Mouse (Mus musculus) embryonic facial prominence, embryonic 14.5 days (tissue): ENCODE measurements around the gene Pipox. TPM values are rescaled to one million over a fixed set of nuclear protein-coding genes. Genes with fewer than 3 reads are reported as not detected.

Experiments
- ATAC-seq: fragments of 200-750 bp; cut with Nextera tagmentation; 2 replicates; pipeline ENCODE4 v1.8.0; 2017; ENCODE audit warnings: low read depth, moderate number of reproducible peaks, moderate TSS enrichment
- DNase-seq: peaks from one replicate; pipeline ENCODE4 v3.0.0-alpha.2; 2015; ENCODE audit warnings: low spot score
- H3K27ac ChIP-seq: fragments of 300-500 bp; sonication (generic); replicated peaks from 2 replicates; pipeline ENCODE4 v1.5.1; 2014; ENCODE audit warnings: low read depth, mild to moderate bottlenecking, low read length, moderate library complexity
- H3K27me3 ChIP-seq: fragments of 300-500 bp; sonication (generic); replicated peaks from 2 replicates; pipeline ENCODE4 v1.6.1; 2014; ENCODE audit warnings: low read length; ENCODE audit not compliant: control insufficient read depth, insufficient read depth
- H3K36me3 ChIP-seq: fragments of 300-500 bp; sonication (generic); 2 replicates; pipeline ENCODE4 v1.6.1; 2014; ENCODE audit warnings: low read length, mixed read lengths; ENCODE audit not compliant: control insufficient read depth, insufficient read depth
- H3K4me1 ChIP-seq: fragments of 300-500 bp; sonication (generic); 2 replicates; pipeline ENCODE4 v1.6.1; 2014; ENCODE audit warnings: antibody characterized with exemption, low read length; ENCODE audit not compliant: control insufficient read depth, insufficient read depth
- H3K4me2 ChIP-seq: fragments of 300-500 bp; sonication (generic); 2 replicates; pipeline ENCODE4 v1.6.1; 2014; ENCODE audit warnings: low read depth, mild to moderate bottlenecking, low read length, moderate library complexity, mixed read lengths
- H3K4me3 ChIP-seq: fragments of 300-500 bp; sonication (generic); 2 replicates; pipeline ENCODE4 v1.5.1; 2014; ENCODE audit warnings: low read depth, mild to moderate bottlenecking, low read length
- H3K9ac ChIP-seq: fragments of 300-500 bp; sonication (generic); 2 replicates; pipeline ENCODE4 v1.6.1; 2014; ENCODE audit warnings: low read depth, mild to moderate bottlenecking, low read length, moderate library complexity, mixed read lengths
- H3K9me3 ChIP-seq: fragments of 300-500 bp; sonication (generic); 2 replicates; pipeline ENCODE4 v1.6.1; 2016; ENCODE audit warnings: low read length; ENCODE audit not compliant: control insufficient read depth
- WGBS: fragments of 180-500 bp; shearing (Covaris S2); extraction: QIAGEN DNeasy Blood & Tissue Kit; methylation state at CpG from one replicate; pipeline ENCODE4 v1.1.7; 2014; 5-methylcytosine and 5-hydroxymethylcytosine counted together
- polyA plus RNA-seq: library from polyadenylated mRNA; unstranded; fragments of >200 nt; fragmentation: Nextera tagmentation; extraction: Ambion mirVana; gene quantifications from 2 replicates; pipeline ENCODE4 v1.2.1, GENCODE M21; 2014

Gene Pipox
- polyA plus RNA-seq, 1 experiment from 2014 or later: 1.8 TPM

- peak; percentile 30; the same call in 1 of the 2 replicates for ATAC-seq
- H3K36me3 ChIP-seq: no peaks in the 10 kb centered on the region
- no peak for DNase-seq
- H3K9ac ChIP-seq: no peak overlapping the region
- no peak overlapping the region for H3K4me3 ChIP-seq
- no peak overlapping the region for H3K4me2 ChIP-seq
- H3K27ac ChIP-seq: no peak overlapping the region
- WGBS: 23% methylated on average over 4 of the region's 4 CpGs
- H3K27me3 ChIP-seq: no peaks in the 10 kb centered on the region
- H3K4me1 ChIP-seq: peaks cover 32% of the 10 kb centered on the region
- H3K9me3 ChIP-seq: no peaks in the 10 kb centered on the region
These were observed 22.5 kb downstream of the Pipox start for GRCm38 (mm10) chr11:77871436-77871835.

DNA sequence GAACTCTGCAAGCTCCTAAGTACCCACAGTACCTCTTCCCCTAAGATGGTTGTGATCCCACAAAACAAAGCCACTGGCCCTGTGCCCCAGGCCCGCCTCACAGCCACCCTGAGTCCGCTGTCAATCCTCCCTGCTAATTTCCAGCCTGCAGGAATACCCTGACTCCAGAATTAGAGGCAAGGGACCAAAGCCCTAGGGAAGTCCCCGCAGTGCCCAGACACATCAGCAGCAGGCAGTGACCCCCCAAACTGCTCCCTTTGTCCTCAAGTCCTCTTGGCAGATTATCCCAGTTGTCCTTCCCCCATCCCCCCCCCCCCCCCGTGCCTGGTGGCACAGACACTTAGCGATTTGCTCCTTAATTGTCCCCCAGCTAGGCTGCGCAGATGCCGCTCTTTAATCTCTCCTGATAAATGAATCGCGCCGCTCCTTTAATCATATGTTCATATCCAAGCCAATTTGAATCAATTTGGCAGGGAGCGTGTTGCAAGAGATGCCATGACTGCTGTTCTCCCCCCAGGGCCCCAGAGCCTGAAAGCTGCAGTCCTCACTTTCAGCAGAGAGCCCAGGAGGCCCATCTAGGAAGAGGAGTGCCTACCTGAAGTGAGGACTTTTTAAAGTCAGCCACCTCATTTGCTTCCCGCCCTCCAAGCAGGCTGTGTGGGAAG lies 26.3 kb downstream of the Pipox start:
- 26% methylated on average over 10 of the region's 12 CpGs for WGBS
- H3K4me1 ChIP-seq: peaks cover 17% of the 10 kb centered on the region
- H3K36me3 ChIP-seq: peaks cover 14% of the 10 kb centered on the region
- H3K4me2 ChIP-seq: no peak overlapping the region
- H3K27ac ChIP-seq: no peak overlapping the region
- no peaks in the 10 kb centered on the region for H3K9me3 ChIP-seq
- no peak overlapping the region for H3K4me3 ChIP-seq
- DNase-seq (peak; percentile 67), ATAC-seq (no peak)
- 0 out of 2 replicates have a peak, but pooled peaks cover 5% of the 10 kb centered on the region for H3K27me3 ChIP-seq
- H3K9ac ChIP-seq: 0 out of 2 replicates have a peak overlapping the region, but pooled peaks have one; percentile 21

DNA sequence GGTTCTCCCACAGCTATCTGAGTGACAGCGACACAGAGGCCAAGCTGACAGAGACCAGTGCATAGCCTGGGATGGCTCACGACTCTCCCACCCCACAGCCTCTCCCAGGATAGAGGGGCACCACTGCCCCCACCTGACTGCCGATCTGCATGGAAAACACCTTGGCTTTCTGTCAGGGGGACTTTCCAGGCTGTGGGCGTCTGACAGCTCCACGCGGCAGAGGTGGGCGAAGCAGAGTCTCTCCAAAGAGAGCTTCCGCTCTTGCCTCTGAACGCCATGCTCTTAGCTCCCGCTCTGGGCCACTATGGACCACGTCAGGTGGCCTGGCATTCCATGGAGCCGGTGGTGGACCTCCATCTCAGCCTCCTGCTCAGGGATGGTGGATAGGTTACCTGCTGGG lies 29.1 kb downstream of the Pipox start:
- Histone ChIP-seq H3K27ac (no peak overlapping the region), H3K9ac (no peak overlapping the region), H3K4me3 (no peak overlapping the region), H3K4me1 (peaks cover 11% of the 10 kb centered on the region), H3K4me2 (no peak overlapping the region), H3K9me3 (no peaks in the 10 kb centered on the region), H3K27me3 (0 out of 2 replicates have a peak, but pooled peaks cover 5% of the 10 kb centered on the region), H3K36me3 (peaks cover 26% of the 10 kb centered on the region)
- no peak for DNase-seq
- WGBS: 55% methylated on average over 7 of the region's 12 CpGs
- no peak for ATAC-seq

DNA sequence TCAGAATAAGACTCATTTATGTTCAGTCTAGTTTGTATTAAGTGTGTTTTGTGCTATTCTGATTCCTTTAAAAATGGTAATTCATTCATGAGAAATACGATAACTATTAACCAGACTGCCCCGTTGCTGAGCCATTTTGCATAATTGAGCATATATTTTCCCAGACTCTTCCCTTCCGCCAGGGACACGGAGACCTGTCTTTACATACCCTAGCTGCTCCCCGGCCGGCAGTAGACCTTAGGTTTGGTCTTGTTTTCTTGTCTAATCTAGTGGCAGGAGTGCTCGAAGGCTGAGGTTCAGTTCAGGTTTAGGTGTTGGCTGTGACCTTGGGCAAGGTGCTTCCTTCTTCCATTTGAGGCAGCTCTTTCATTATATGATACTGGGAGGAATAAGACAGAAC lies 31.0 kb downstream of the Pipox start:
- H3K4me2 ChIP-seq: no peak overlapping the region
- 0 out of 2 replicates have a peak, but pooled peaks cover 8% of the 10 kb centered on the region for H3K27me3 ChIP-seq
- no peak overlapping the region for H3K4me3 ChIP-seq
- ATAC-seq (no peak), DNase-seq (no peak)
- H3K4me1 ChIP-seq: peaks cover 11% of the 10 kb centered on the region
- WGBS: 75% methylated on average over 7 of the region's 7 CpGs
- no peak overlapping the region for H3K27ac ChIP-seq
- peaks cover 39% of the 10 kb centered on the region for H3K36me3 ChIP-seq
- no peaks in the 10 kb centered on the region for H3K9me3 ChIP-seq
- no peak overlapping the region for H3K9ac ChIP-seq

DNA sequence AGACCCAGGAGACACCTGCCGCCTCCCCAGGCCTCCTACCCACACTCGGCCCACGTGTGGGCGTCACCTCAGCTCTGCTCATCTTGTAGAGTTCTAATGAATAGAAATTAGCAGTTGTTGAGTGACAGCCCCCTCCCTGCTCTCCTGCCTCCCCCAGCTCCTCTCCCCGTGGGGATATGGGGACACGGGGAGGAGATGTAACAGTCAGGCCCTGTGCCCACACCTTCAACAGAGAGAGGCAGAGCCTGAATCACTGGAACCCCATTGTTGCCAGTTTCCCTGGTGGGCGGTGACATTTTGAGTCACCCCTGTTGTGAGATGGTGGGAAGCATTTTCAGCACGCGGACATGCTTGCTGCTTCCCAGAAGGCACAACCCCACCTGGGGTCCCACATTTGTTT lies 32.9 kb downstream of the Pipox start:
- Histone ChIP-seq H3K36me3 (peaks cover 47% of the 10 kb centered on the region), H3K27me3 (0 out of 2 replicates have a peak, but pooled peaks cover 8% of the 10 kb centered on the region), H3K9me3 (no peaks in the 10 kb centered on the region), H3K4me1 (no peaks in the 10 kb centered on the region), H3K4me2 (no peak overlapping the region), H3K9ac (no peak overlapping the region), H3K27ac (no peak overlapping the region), H3K4me3 (no peak overlapping the region)
- no peak for ATAC-seq
- 76% methylated on average over 9 of the region's 9 CpGs for WGBS
- no peak for DNase-seq

- Histone ChIP-seq H3K27me3 (0 out of 2 replicates have a peak, but pooled peaks cover 3% of the 10 kb centered on the region), H3K9ac (no peak overlapping the region), H3K36me3 (peaks cover 45% of the 10 kb centered on the region), H3K4me3 (no peak overlapping the region), H3K4me1 (0 out of 2 replicates have a peak, but pooled peaks cover 5% of the 10 kb centered on the region), H3K27ac (no peak overlapping the region), H3K9me3 (no peaks in the 10 kb centered on the region), H3K4me2 (no peak overlapping the region)
- DNase-seq (no peak), ATAC-seq (no peak)
- WGBS: 60% methylated on average over 9 of the region's 9 CpGs
These were observed 35.3 kb downstream of the Pipox start for GRCm38 (mm10) chr11:77858589-77858988.

DNA sequence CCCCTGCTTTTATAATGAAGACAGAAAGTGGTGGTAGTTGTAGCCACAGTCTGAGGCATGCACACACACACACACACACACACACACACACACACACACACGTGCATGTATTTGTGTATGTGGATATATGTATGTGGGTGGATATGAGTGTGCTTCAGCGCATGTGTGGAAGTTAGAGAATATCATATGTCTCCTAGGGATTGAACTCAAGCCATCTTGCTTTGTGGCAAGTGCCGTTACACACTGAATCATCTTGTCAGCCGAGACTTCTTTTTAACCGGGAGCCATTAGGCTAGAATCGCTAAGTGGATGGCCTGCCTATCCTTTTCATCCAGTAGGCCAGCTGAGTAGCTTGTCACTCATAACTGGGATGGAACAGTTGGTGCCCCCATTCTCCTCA lies 36.8 kb downstream of the Pipox start:
- peaks cover 57% of the 10 kb centered on the region for H3K36me3 ChIP-seq
- no peaks in the 10 kb centered on the region for H3K9me3 ChIP-seq
- H3K27me3 ChIP-seq: 0 out of 2 replicates have a peak, but pooled peaks cover 3% of the 10 kb centered on the region
- no peak overlapping the region for H3K4me3 ChIP-seq
- H3K4me2 ChIP-seq: no peak overlapping the region
- H3K9ac ChIP-seq: no peak overlapping the region
- no peak for ATAC-seq
- 0 out of 2 replicates have a peak, but pooled peaks cover 5% of the 10 kb centered on the region for H3K4me1 ChIP-seq
- no peak overlapping the region for H3K27ac ChIP-seq
- no peak for DNase-seq
- 88% methylated on average over 6 of the region's 6 CpGs for WGBS

GRCm38 (mm10) chr11:77855396-77855795 lies 38.5 kb downstream of the Pipox start:
- Histone ChIP-seq H3K4me2 (no peak overlapping the region), H3K4me3 (no peak overlapping the region), H3K9ac (no peak overlapping the region), H3K9me3 (no peaks in the 10 kb centered on the region), H3K27ac (no peak overlapping the region), H3K36me3 (peaks cover 63% of the 10 kb centered on the region), H3K27me3 (0 out of 2 replicates have a peak, but pooled peaks cover 3% of the 10 kb centered on the region), H3K4me1 (peaks cover 5% of the 10 kb centered on the region)
- ATAC-seq: peak; percentile 35; the same call in 1 of the 2 replicates
- 29% methylated on average over 15 of the region's 15 CpGs for WGBS
- peak; percentile 40 for DNase-seq

DNA sequence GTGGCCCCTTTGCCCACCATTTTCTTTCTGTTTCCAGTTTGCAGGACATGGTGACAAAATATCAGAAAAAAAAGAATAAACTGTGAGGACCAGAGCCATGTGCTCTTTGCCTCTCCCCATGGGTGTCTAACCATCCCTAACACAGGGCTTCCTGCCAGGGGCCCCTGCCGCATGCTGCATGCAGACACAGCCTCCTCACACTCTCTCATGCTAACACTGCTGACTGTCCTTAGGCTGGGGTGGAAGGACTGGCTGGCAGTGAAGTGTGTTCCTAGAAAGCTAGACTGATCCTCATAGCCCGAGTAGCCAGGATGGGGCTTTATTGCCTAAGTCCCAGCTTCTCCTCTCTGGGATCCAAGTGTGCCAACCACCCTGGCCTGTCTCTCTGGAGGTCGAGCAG lies 39.3 kb downstream of the Pipox start:
- H3K36me3 ChIP-seq: peaks cover 61% of the 10 kb centered on the region
- 0 out of 2 replicates have a peak, but pooled peaks cover 3% of the 10 kb centered on the region for H3K27me3 ChIP-seq
- DNase-seq (no peak), ATAC-seq (no peak)
- no peak overlapping the region for H3K4me3 ChIP-seq
- H3K27ac ChIP-seq: no peak overlapping the region
- H3K9me3 ChIP-seq: no peaks in the 10 kb centered on the region
- WGBS: 46% methylated on average over 3 of the region's 3 CpGs
- no peak overlapping the region for H3K4me2 ChIP-seq
- peaks cover 5% of the 10 kb centered on the region for H3K4me1 ChIP-seq
- no peak overlapping the region for H3K9ac ChIP-seq
